Mouse (Mus musculus) olfactory bulb, adult 2 months (tissue): ENCODE data around the gene Usp12.

ENCODE experiments used
- CTCF ChIP-seq: fragments of 200-500 bp; IDR thresholded peaks from 2 replicates; pipeline ENCODE4 v1.5.1; 2012; ENCODE audit warnings: low read depth, mild to moderate bottlenecking, low read length, moderate library complexity; ENCODE audit not compliant: insufficient read depth
- POLR2A ChIP-seq: fragments of 200-500 bp; IDR thresholded peaks from 2 replicates; pipeline ENCODE4 v1.6.1; 2012; ENCODE audit warnings: mild to moderate bottlenecking, low read depth, low read length, moderate library complexity; ENCODE audit not compliant: insufficient read depth

DNA sequence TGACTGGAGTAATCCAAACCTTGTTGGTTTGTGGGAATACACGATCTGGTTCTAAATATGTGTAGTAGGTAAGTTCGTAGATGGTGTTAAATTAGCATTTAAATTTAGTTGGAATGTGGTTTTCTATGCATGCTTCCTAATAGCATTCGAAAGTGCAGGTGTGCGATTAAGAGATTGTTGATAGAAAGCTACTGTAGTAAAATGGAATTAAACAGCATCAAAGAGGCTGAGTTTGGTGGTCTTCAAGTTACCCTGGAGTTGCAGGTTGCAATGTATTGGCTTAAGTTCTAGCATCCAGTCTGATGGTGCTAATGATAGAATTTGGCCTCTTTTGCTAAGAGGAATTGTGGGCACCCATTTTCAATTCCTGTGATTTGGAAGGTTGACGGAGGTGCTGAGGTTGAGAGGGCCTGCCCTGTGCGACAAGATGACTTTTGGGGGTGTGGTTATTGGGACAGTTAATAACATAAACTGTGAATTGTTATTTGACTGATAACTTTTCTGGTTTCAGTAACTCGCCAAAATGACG, 38.9 kb upstream of the Usp12 start:
- no peak for TF ChIP-seq POLR2A
- TF ChIP-seq CTCF: no peak
